Mouse (Mus musculus): ENCODE data around the gene Heca. TPM values are rescaled to one million over a fixed set of nuclear protein-coding genes. Genes with fewer than 3 reads are reported as not detected.

The Heca gene
- 5.3 and 6.3 TPM in 2 replicates for polyA plus RNA-seq (2015; fragmentation: Nextera tagmentation; extraction: Ambion mirVana)

DNA sequence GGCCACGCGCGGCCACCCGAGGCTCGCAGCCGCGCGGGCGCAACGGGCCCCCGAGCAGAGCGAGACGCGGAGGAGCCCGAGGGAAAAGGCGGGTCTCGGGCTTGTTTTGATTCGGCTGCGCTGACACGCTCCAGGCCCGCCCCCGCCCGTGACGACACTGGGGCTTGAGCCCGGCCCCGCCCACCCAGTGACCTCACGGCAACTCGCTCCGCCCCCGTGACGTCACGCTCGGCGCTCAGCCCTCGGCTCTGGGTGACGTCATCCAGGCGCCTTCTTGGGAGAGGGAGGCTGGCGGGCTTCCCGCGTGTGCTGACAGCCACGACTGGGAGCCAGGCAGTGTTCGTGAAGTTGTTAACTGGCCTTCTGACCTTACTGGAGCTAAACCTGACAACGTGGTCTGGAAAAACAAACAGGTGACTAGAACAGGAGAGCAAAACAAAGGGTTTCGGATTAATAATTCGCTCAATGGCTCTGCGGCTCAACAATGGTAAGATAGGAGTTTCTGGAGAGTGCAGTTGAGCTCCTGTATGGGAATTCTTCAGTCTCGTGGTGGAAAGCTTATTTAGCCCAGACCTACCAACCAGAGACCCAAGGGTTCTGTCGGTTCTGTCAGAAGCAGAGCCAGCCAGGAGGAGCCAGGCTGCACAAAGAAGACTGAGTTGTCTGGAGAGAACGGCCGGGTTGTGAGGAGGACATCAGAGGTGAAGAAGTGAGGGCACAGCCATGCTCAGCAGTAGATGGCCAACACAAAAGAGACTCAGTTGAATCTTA, at the start of gene Heca:
Gene Heca, minus strand, starts transcription at position 108 of the 771 bp plus-strand sequence.

Other genes with a start within 250 kb of the Heca start
- gene Cited2, start 224.8 kb downstream of the Heca start, polyA plus RNA-seq (2015; fragmentation: Nextera tagmentation; extraction: Ambion mirVana) = 69.0 and 111 TPM in 2 replicates
- 0.88 and 0.90 TPM in 2 replicates for gene Txlnb, start 151.8 kb downstream of the Heca start, polyA plus RNA-seq (2015; fragmentation: Nextera tagmentation; extraction: Ambion mirVana)
- gene Abracl, start 75.2 kb upstream of the Heca start, polyA plus RNA-seq (2015; fragmentation: Nextera tagmentation; extraction: Ambion mirVana) = 133 and 226 TPM in 2 replicates
- gene Reps1, start 107.8 kb upstream of the Heca start, polyA plus RNA-seq (2015; fragmentation: Nextera tagmentation; extraction: Ambion mirVana) = 17.0 and 17.6 TPM in 2 replicates